Mouse (Mus musculus) ES-Bruce4 (cell line): Measurements from ENCODE around the gene Vmn1r51. TPM values are rescaled to one million over a fixed set of nuclear protein-coding genes. Genes with fewer than 3 reads are reported as not detected.
"Not testable (repeated sequence)": the region's sequence is repeated elsewhere in the genome, so short reads cannot be mapped to it uniquely, and the experiment has no call there.

Source experiments
- H3K27ac ChIP-seq: 2 replicates; pipeline ENCODE4 v1.5.1; 2012; ENCODE audit warnings: low read length, inconsistent platforms; ENCODE audit not compliant: insufficient read depth
- H3K27me3 ChIP-seq: 2 replicates; pipeline ENCODE4 v1.6.1; 2012; ENCODE audit warnings: mild to moderate bottlenecking, low read length, inconsistent platforms; ENCODE audit not compliant: control insufficient read depth, poor library complexity, insufficient read depth, severe bottlenecking
- H3K36me3 ChIP-seq: 2 replicates; pipeline ENCODE4 v1.6.1; 2012; ENCODE audit warnings: inconsistent platforms, mild to moderate bottlenecking, low read length, moderate library complexity; ENCODE audit not compliant: control insufficient read depth, poor library complexity, insufficient read depth, severe bottlenecking
- H3K4me1 ChIP-seq: one replicate; pipeline ENCODE4 v1.8.1; 2011; ENCODE audit warnings: low read length; ENCODE audit not compliant: control insufficient read depth, insufficient read depth
- H3K4me3 ChIP-seq: 2 replicates; pipeline ENCODE4 v1.5.1; 2011; ENCODE audit warnings: low read depth, mild to moderate bottlenecking, low read length
- H3K9ac ChIP-seq: 2 replicates; pipeline ENCODE4 v1.6.1; 2012; ENCODE audit warnings: low read depth, mild to moderate bottlenecking, inconsistent platforms; ENCODE audit not compliant: poor library complexity, severe bottlenecking
- H3K9me3 ChIP-seq: replicated peaks from 2 replicates; pipeline ENCODE4 v1.6.1; 2012; ENCODE audit warnings: mild to moderate bottlenecking, low read length, inconsistent platforms; ENCODE audit not compliant: control insufficient read depth, poor library complexity, insufficient read depth, severe bottlenecking
- CTCF ChIP-seq: IDR thresholded peaks from one replicate; pipeline ENCODE4 v1.8.1; 2011; ENCODE audit warnings: low read depth, low read length
- EP300 ChIP-seq: IDR thresholded peaks from 2 replicates; pipeline ENCODE4 v1.6.1; 2011; ENCODE audit warnings: low read depth, low read length; ENCODE audit not compliant: insufficient read depth
- POLR2A ChIP-seq: IDR thresholded peaks from one replicate; pipeline ENCODE4 v1.8.1; 2011; ENCODE audit warnings: low read length; ENCODE audit not compliant: insufficient read depth
- polyA plus RNA-seq: library from polyadenylated mRNA; stranded (reverse); fragments of >200 nt; gene quantifications from 2 replicates; pipeline ENCODE4 v1.2.4, GENCODE M21; 2011; ENCODE audit warnings: low read depth; ENCODE audit not compliant: missing spikeins, insufficient read depth, insufficient read length

Gene Vmn1r51
- not detected in 2 replicates for polyA plus RNA-seq

GRCm38 (mm10) chr6:90122296-90122695, at the start of gene Vmn1r51:
Vmn1r51 (plus strand) TSS chr6:90122596.
- H3K9ac ChIP-seq, H3K27ac ChIP-seq, H3K4me3 ChIP-seq, H3K27me3 ChIP-seq, H3K9me3 ChIP-seq, H3K36me3 ChIP-seq, H3K4me1 ChIP-seq: not testable (repeated sequence)

- TF ChIP-seq CTCF = no peak
- no peak for TF ChIP-seq EP300
- TF ChIP-seq POLR2A = no peak
These were observed 44.0 kb upstream of the Vmn1r51 start, which contains the start of gene Vmn1r49 for GRCm38 (mm10) chr6:90078406-90078805. Vmn1r49 (minus strand) TSS chr6:90078506.

DNA sequence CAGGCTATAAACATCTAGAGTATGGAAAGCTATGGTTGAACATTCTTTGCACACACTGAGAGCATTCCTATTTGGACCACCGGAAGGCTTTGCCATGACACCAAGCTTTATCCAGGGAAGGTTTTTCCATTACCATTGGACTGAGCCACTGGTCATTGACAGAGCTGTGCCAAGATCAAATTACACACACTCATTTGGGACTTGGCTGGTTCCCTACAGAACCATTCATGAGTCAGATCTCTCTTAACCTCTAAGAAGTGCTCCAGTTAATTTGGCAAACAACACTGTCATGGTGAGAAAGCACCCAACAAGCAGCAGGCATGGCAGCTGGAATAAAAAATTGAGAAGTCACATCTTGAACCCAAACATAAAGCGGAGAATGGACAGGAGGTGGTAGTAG, 21.8 kb upstream of the Vmn1r51 start:
- Histone ChIP-seq H3K36me3 (no peaks in the 10 kb centered on the region), H3K27me3 (no peaks in the 10 kb centered on the region), H3K4me1 (no peaks in the 10 kb centered on the region), H3K9me3 (no peaks in the 10 kb centered on the region), H3K27ac (no peak overlapping the region), H3K9ac (no peak overlapping the region), H3K4me3 (no peak overlapping the region)
- TF ChIP-seq POLR2A (no peak), CTCF (no peak), EP300 (no peak)

More at GRCm38 (mm10) chr6:90078406-90078805, 44.0 kb upstream of the Vmn1r51 start, which contains the start of gene Vmn1r49:
- Histone ChIP-seq H3K36me3 (no peaks in the 10 kb centered on the region), H3K4me3 (no peak within 1 kb of the TSS), H3K27ac (no peak within 1 kb of the TSS), H3K27me3 (no peaks in the 10 kb centered on the region), H3K9me3 (no peaks in the 10 kb centered on the region), H3K4me1 (no peaks in the 10 kb centered on the region), H3K9ac (no peak within 1 kb of the TSS)

GRCm38 (mm10) chr6:90101130-90101529, 21.3 kb upstream of the Vmn1r51 start, which contains the start of gene Vmn1r50:
Vmn1r50 (plus strand) TSS chr6:90101430.
- no peak within 1 kb of the TSS for H3K9ac ChIP-seq
- no peaks in the 10 kb centered on the region for H3K27me3 ChIP-seq
- H3K36me3 ChIP-seq = no peaks in the 10 kb centered on the region
- H3K4me3 ChIP-seq = no peak within 1 kb of the TSS
- H3K9me3 ChIP-seq = no peaks in the 10 kb centered on the region
- H3K4me1 ChIP-seq = no peaks in the 10 kb centered on the region
- H3K27ac ChIP-seq = no peak within 1 kb of the TSS
- TF ChIP-seq CTCF (no peak), EP300 (no peak)

GRCm38 (mm10) chr6:90160139-90160538, 37.7 kb downstream of the Vmn1r51 start:
- Histone ChIP-seq H3K4me3 (no peak overlapping the region), H3K27me3 (no peaks in the 10 kb centered on the region), H3K4me1 (no peaks in the 10 kb centered on the region), H3K36me3 (no peaks in the 10 kb centered on the region), H3K9ac (no peak overlapping the region), H3K27ac (no peak overlapping the region), H3K9me3 (no peaks in the 10 kb centered on the region)
- no peak for TF ChIP-seq CTCF
- no peak for TF ChIP-seq EP300
- no peak for TF ChIP-seq POLR2A

DNA sequence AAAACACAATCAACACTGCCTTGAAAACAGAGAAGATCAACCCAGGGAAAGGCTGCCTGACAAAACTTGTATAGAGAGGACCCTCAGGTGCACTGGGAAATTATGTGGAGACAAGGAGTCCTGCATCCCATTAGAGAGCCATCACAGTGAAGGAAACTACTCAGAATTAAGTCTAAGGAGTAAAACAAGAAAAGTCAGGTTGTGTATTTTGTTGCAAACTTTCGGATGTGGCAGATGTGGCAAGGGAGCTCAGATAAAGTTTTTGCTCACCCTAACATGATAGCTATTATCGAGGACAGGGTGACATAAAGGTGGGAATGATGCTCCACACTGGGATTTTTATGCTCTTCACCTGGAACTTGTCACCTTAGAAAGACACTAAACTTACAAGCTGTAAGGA, 52.1 kb downstream of the Vmn1r51 start, which contains the start of gene Vmn1r52:
TSS of gene Vmn1r52 (plus strand) at position 301 of the 400 bp plus-strand sequence.
- Histone ChIP-seq H3K27me3 (no peaks in the 10 kb centered on the region; the same call in 1 of the 2 replicates), H3K36me3 (no peaks in the 10 kb centered on the region), H3K9ac (no peak within 1 kb of the TSS), H3K4me3 (no peak within 1 kb of the TSS), H3K4me1 (no peaks in the 10 kb centered on the region), H3K27ac (no peak within 1 kb of the TSS), H3K9me3 (no peaks in the 10 kb centered on the region)
- TF ChIP-seq POLR2A (no peak), CTCF (no peak), EP300 (no peak)

Other genes with a start within 250 kb of the Vmn1r51 start
- not detected in 2 replicates for gene Vmn1r42, start 246.2 kb upstream of the Vmn1r51 start, polyA plus RNA-seq
- gene Vmn1r43, start 246.2 kb upstream of the Vmn1r51 start, polyA plus RNA-seq = not detected in 2 replicates
- not detected in 2 replicates for gene Vmn1r44, start 238.9 kb upstream of the Vmn1r51 start, polyA plus RNA-seq
- gene Vmn1r45, start 182.0 kb upstream of the Vmn1r51 start, polyA plus RNA-seq = not detected in 2 replicates
- 0.06 TPM in 1 of 2 replicates, not detected in the other for gene Vmn1r46, start 153.3 kb upstream of the Vmn1r51 start, polyA plus RNA-seq
- not detected in 2 replicates for gene Vmn1r47, start 106.4 kb upstream of the Vmn1r51 start, polyA plus RNA-seq
- gene Vmn1r48, start 85.8 kb upstream of the Vmn1r51 start, polyA plus RNA-seq = not detected in 2 replicates
- not detected in 2 replicates for gene Vmn1r49, start 44.1 kb upstream of the Vmn1r51 start, polyA plus RNA-seq
- gene Vmn1r50, start 21.2 kb upstream of the Vmn1r51 start, polyA plus RNA-seq = not detected in 2 replicates
- not detected in 2 replicates for gene Vmn1r52, start 52.2 kb downstream of the Vmn1r51 start, polyA plus RNA-seq
- gene V1ra8, start 80.2 kb downstream of the Vmn1r51 start, polyA plus RNA-seq = not detected in 2 replicates
- 0.72 and 0.79 TPM in 2 replicates for gene Vmn1r53, start 101.8 kb downstream of the Vmn1r51 start, polyA plus RNA-seq
- not detected in 2 replicates for gene Vmn1r54, start 123.7 kb downstream of the Vmn1r51 start, polyA plus RNA-seq
- not detected in 2 replicates for gene BC048671, start 178.6 kb downstream of the Vmn1r51 start, polyA plus RNA-seq
- not detected in 2 replicates for gene Chst13, start 202.6 kb downstream of the Vmn1r51 start, polyA plus RNA-seq
- not detected in 2 replicates for gene Uroc1, start 210.7 kb downstream of the Vmn1r51 start, polyA plus RNA-seq
- 11.7 and 13.3 TPM in 2 replicates for gene Zxdc, start 246.9 kb downstream of the Vmn1r51 start, polyA plus RNA-seq